Mouse (Mus musculus) embryonic facial prominence, embryonic 12.5 days (tissue): ENCODE results near the gene Rab8b. TPM values are rescaled to one million over a fixed set of nuclear protein-coding genes. Genes with fewer than 3 reads are reported as not detected.

Experiments used
- ATAC-seq: fragments of 200-750 bp; cut with Nextera tagmentation; 2 replicates; pipeline ENCODE4 v1.8.0; 2017; ENCODE audit not compliant: insufficient number of reproducible peaks, insufficient read depth, low FRiP score, low TSS enrichment
- H3K27ac ChIP-seq: fragments of 300-500 bp; sonication (generic); 2 replicates; pipeline ENCODE4 v1.5.1; 2016; ENCODE audit warnings: mild to moderate bottlenecking
- H3K27me3 ChIP-seq: fragments of 300-500 bp; sonication (generic); 2 replicates; pipeline ENCODE4 v1.6.1; 2016; ENCODE audit warnings: mild to moderate bottlenecking, moderate library complexity
- H3K36me3 ChIP-seq: fragments of 300-500 bp; sonication (generic); 2 replicates; pipeline ENCODE4 v1.6.1; 2016; ENCODE audit warnings: mild to moderate bottlenecking
- H3K4me1 ChIP-seq: fragments of 300-500 bp; sonication (generic); 2 replicates; pipeline ENCODE4 v1.6.1; 2016
- H3K4me2 ChIP-seq: fragments of 300-500 bp; sonication (generic); replicated peaks from 2 replicates; pipeline ENCODE4 v1.6.1; 2016; ENCODE audit warnings: mild to moderate bottlenecking, moderate library complexity
- H3K4me3 ChIP-seq: fragments of 300-500 bp; sonication (generic); 2 replicates; pipeline ENCODE4 v1.5.1; 2016; ENCODE audit warnings: mild to moderate bottlenecking
- H3K9ac ChIP-seq: fragments of 300-500 bp; sonication (generic); 2 replicates; pipeline ENCODE4 v1.6.1; 2016; ENCODE audit warnings: mild to moderate bottlenecking, moderate library complexity
- H3K9me3 ChIP-seq: fragments of 300-500 bp; sonication (generic); 2 replicates; pipeline ENCODE4 v1.6.1; 2016; ENCODE audit warnings: mild to moderate bottlenecking, moderate library complexity
- WGBS: fragments of 180-500 bp; shearing (Covaris S2); methylation state at CpG from one replicate; pipeline ENCODE4 v1.1.7; 2016; 5-methylcytosine and 5-hydroxymethylcytosine counted together
- polyA plus RNA-seq: library from polyadenylated mRNA; unstranded; fragments of >200 nt; fragmentation: Nextera tagmentation; extraction: Ambion mirVana; gene quantifications from 2 replicates; pipeline ENCODE4 v1.2.1, GENCODE M21; 2016

The Rab8b gene
- polyA plus RNA-seq, 1 experiment from 2014 or later: 23.7 TPM

GRCm38 (mm10) chr9:66933869-66934808, 14.7 kb upstream of the Rab8b start:
- WGBS: 70% methylated on average over 19 of the region's 19 CpGs
- H3K9me3 ChIP-seq: no peaks in the 10 kb centered on the region
- no peak overlapping the region for H3K4me2 ChIP-seq
- no peaks in the 10 kb centered on the region for H3K36me3 ChIP-seq
- no peak overlapping the region for H3K27ac ChIP-seq
- no peak for ATAC-seq
- H3K4me3 ChIP-seq: no peak overlapping the region
- H3K9ac ChIP-seq: no peak overlapping the region
- no peaks in the 10 kb centered on the region for H3K27me3 ChIP-seq
- H3K4me1 ChIP-seq: no peaks in the 10 kb centered on the region

GRCm38 (mm10) chr9:66930351-66930750, 10.9 kb upstream of the Rab8b start:
- Histone ChIP-seq H3K4me2 (no peak overlapping the region), H3K27me3 (no peaks in the 10 kb centered on the region), H3K36me3 (no peaks in the 10 kb centered on the region), H3K9me3 (no peaks in the 10 kb centered on the region), H3K27ac (no peak overlapping the region), H3K4me3 (no peak overlapping the region), H3K4me1 (no peaks in the 10 kb centered on the region), H3K9ac (no peak overlapping the region)
- 63% methylated on average over 7 of the region's 7 CpGs for WGBS
- ATAC-seq: no peak

GRCm38 (mm10) chr9:66927696-66928402, 8.4 kb upstream of the Rab8b start:
- Histone ChIP-seq H3K4me3 (no peak overlapping the region), H3K27ac (no peak overlapping the region), H3K9me3 (no peaks in the 10 kb centered on the region), H3K36me3 (no peaks in the 10 kb centered on the region), H3K9ac (no peak overlapping the region), H3K4me2 (no peak overlapping the region), H3K4me1 (no peaks in the 10 kb centered on the region), H3K27me3 (no peaks in the 10 kb centered on the region)
- no peak for ATAC-seq
- WGBS: 88% methylated on average over 8 of the region's 8 CpGs

- Histone ChIP-seq H3K9ac (no peak overlapping the region), H3K4me1 (no peaks in the 10 kb centered on the region), H3K36me3 (no peaks in the 10 kb centered on the region), H3K4me3 (no peak overlapping the region), H3K27ac (no peak overlapping the region), H3K4me2 (no peak overlapping the region), H3K27me3 (no peaks in the 10 kb centered on the region), H3K9me3 (no peaks in the 10 kb centered on the region)
- ATAC-seq: no peak
- WGBS: 70% methylated on average over 3 of the region's 3 CpGs
Measured at GRCm38 (mm10) chr9:66925853-66926252, 6.4 kb upstream of the Rab8b start.

GRCm38 (mm10) chr9:66922076-66922475, 2.6 kb upstream of the Rab8b start:
- no peak for ATAC-seq
- WGBS: 94% methylated on average over 1 of the region's 1 CpGs

DNA sequence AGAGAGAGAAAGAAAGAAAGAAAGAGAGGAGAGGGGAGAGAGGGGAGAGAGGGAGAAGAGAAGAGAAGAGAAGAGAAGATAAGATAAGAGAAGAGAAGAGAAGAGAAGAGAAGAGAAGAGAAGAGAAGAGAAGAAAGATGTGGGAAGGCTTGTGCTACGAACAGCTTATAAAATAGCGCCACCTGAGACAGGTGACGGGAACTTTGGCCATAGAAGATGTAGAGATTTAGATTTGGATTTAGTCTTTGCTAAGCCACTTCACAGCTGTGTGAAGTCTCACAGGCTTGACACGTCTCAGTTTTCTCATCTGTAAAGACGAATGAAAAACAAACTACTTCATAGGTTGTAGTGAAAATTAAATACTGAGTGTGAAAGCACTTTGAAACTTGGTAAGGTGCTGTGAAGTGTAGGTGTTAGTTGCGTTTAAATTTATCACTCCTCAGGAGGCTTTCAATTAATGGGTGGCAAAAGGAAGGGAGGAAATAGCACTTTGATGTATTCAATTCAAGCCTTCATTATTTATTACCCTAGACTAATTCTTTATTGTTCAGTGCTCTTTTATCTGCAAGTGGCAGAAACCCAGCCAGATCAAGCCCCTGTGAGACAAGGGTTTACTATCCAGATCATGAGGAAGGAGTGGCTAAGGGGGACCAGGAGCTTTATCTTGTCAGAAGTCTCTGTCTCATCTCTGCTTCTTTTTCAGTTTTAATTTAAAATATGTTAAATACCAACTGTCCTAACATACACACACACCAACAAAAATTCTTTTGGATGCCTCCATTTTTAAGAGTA, 1.2 kb upstream of the Rab8b start:
- Histone ChIP-seq H3K9me3 (no peaks in the 10 kb centered on the region), H3K4me1 (peaks cover 4% of the 10 kb centered on the region), H3K27ac (no peak overlapping the region), H3K36me3 (no peaks in the 10 kb centered on the region), H3K27me3 (no peaks in the 10 kb centered on the region), H3K4me2 (peak overlapping the region; percentile 78), H3K9ac (0 out of 2 replicates have a peak overlapping the region, but pooled peaks have one; percentile 40), H3K4me3 (peak overlapping the region; percentile 93)
- WGBS: 13% methylated on average over 6 of the region's 6 CpGs
- no peak for ATAC-seq

More at GRCm38 (mm10) chr9:66922076-66922475, 2.6 kb upstream of the Rab8b start:
- no peaks in the 10 kb centered on the region for H3K36me3 ChIP-seq
- no peak overlapping the region for H3K4me3 ChIP-seq
- H3K4me2 ChIP-seq: no peak overlapping the region
- H3K9me3 ChIP-seq: no peaks in the 10 kb centered on the region
- H3K27me3 ChIP-seq: no peaks in the 10 kb centered on the region
- H3K4me1 ChIP-seq: peaks cover 4% of the 10 kb centered on the region
- H3K9ac ChIP-seq: no peak overlapping the region
- H3K27ac ChIP-seq: no peak overlapping the region

- Histone ChIP-seq H3K4me2 (peak overlapping the region; percentile 78), H3K4me1 (peaks cover 8% of the 10 kb centered on the region), H3K4me3 (peak overlapping the region; percentile 93), H3K9me3 (no peaks in the 10 kb centered on the region), H3K27ac (peak overlapping the region; percentile 82), H3K9ac (peak overlapping the region; percentile 40; the same call in 1 of the 2 replicates), H3K27me3 (no peaks in the 10 kb centered on the region), H3K36me3 (no peaks in the 10 kb centered on the region)
- 0% methylated on average over 14 of the region's 14 CpGs for WGBS
- peak; percentile 35; the same call in 1 of the 2 replicates for ATAC-seq
Measured at GRCm38 (mm10) chr9:66919981-66920380, 494 bp upstream of the Rab8b start.

DNA sequence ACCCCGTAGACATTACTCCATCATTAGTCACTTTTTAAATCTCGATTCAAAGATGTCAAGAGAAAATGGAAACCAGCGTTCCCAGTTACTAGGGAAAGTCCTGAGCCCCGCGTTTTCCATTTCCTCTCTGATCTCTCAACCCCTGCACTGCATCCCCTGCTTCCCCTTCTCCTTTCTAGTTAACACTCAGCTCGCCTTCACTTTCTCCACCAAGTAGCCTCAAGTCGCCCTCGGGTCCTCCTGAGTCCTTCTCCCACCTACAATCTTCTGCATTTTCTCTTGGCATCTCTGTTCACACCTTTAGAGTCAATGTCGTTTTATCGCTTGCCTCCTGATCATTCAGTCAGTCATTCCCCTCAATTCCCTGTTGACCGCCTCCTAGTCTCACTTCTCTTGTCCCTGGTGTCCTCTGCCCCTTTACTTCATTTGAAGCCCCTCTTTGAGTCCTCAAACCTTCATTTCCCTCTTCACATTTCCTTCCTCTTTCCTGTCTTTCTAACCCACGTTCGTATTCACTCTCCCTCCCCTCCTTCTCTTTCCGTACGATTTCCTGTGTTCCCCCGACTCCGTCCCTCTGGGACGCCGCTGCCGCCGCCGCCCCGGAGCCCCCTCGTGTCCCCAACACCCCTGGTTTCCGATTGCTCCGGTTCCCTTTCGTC, 686 bp downstream of the Rab8b start:
- Histone ChIP-seq H3K27ac (peak overlapping the region; percentile 82), H3K9ac (peak overlapping the region; percentile 95), H3K4me1 (peaks cover 8% of the 10 kb centered on the region), H3K4me2 (peak overlapping the region; percentile 78), H3K9me3 (no peaks in the 10 kb centered on the region), H3K27me3 (no peaks in the 10 kb centered on the region), H3K36me3 (no peaks in the 10 kb centered on the region), H3K4me3 (peak overlapping the region; percentile 93)
- 2% methylated on average over 27 of the region's 27 CpGs for WGBS
- 0 out of 2 replicates have a peak, but pooled peaks have one; percentile 10 for ATAC-seq

- 79% methylated on average over 1 of the region's 1 CpGs for WGBS
- H3K4me3 ChIP-seq: no peak overlapping the region
- no peak for ATAC-seq
- H3K27me3 ChIP-seq: no peaks in the 10 kb centered on the region
- peak overlapping the region; percentile 78 for H3K4me2 ChIP-seq
- no peaks in the 10 kb centered on the region for H3K36me3 ChIP-seq
- no peaks in the 10 kb centered on the region for H3K9me3 ChIP-seq
- H3K4me1 ChIP-seq: peaks cover 8% of the 10 kb centered on the region
- no peak overlapping the region for H3K27ac ChIP-seq
- H3K9ac ChIP-seq: no peak overlapping the region
Measured at GRCm38 (mm10) chr9:66917892-66918255, 1.6 kb downstream of the Rab8b start.

GRCm38 (mm10) chr9:66917216-66917891, 2.1 kb downstream of the Rab8b start:
- Histone ChIP-seq H3K9me3 (no peaks in the 10 kb centered on the region), H3K27ac (no peak overlapping the region), H3K9ac (no peak overlapping the region), H3K4me2 (peak overlapping the region; percentile 15; the same call in 1 of the 2 replicates), H3K27me3 (no peaks in the 10 kb centered on the region), H3K36me3 (no peaks in the 10 kb centered on the region), H3K4me1 (peaks cover 8% of the 10 kb centered on the region), H3K4me3 (no peak overlapping the region)
- 88% methylated on average over 8 of the region's 8 CpGs for WGBS
- no peak for ATAC-seq
